ENCODE assay signal across 11 mouse cellular contexts in the genomic region with DNA sequence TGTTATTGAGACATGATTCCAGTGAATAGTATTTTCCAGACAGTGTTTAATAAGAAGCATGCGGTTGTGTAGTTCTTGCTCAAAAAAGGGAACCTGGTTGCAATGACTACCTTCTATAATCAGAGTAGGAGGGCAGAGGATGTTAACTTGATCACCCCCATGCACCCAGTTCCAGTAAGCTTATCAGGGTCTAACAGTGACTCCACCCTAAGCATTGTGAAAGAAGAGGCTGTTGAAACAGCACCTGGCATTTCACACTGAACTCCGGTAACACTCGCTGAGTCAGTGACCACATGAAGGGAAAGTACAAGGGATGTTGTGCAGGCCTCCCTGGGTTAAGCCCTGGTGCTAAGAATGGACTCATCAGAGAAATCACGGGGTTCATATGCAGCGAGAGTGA.
DNase-seq lines count a peak whose midpoint lies in the region; ATAC-seq lines count a peak whose summit lies in the region.
"Had no signal": no experiment of that assay in that cellular context is flagged by ENCODE, and none has a peak within 500 bp of the region (broad histone marks: within the 10 kb centered on the region; RNA-seq: fewer than 3 reads in every experiment).

No protein-coding gene starts in this region.

- 0 out of 2 replicates have a peak, but pooled peaks cover 5% of the 10 kb centered on the region for H3K4me1 ChIP-seq in liver, embryonic 15.5 days (replicated peaks)
- H3K4me1 ChIP-seq in stomach, embryonic 15.5 days, result no peaks in the 10 kb centered on the region
- H3K4me1 ChIP-seq in midbrain, embryonic 16.5 days (ENCODE audit: control insufficient read depth, insufficient read depth, low read length), result no peaks in the 10 kb centered on the region
- H3K4me1 ChIP-seq: limb, embryonic 10.5 days had no signal

- peak; percentile 7 to 12 for DNase-seq in heart, adult 18-20 months
- no peak for DNase-seq in heart, postnatal 4 days
- DNase-seq in c-Kit-positive CD71-negative TER-119-negative erythroid progenitor cells, embryonic 14.5 days (ENCODE audit: low read depth), result peak; percentile 60
- no peak for DNase-seq in cerebellum, adult 9-10 months
- DNase-seq: kidney, adult 11 months had no signal

- no peak overlapping the region for H3K4me2 ChIP-seq in liver, embryonic 15.5 days
- no peak overlapping the region for H3K4me2 ChIP-seq in stomach, embryonic 15.5 days
- no peak overlapping the region for H3K4me2 ChIP-seq in midbrain, embryonic 16.5 days (ENCODE audit: low read length)

- H3K9ac ChIP-seq in liver, embryonic 15.5 days, result no peak overlapping the region
- H3K9ac ChIP-seq in stomach, embryonic 15.5 days, result no peak overlapping the region
- H3K9ac ChIP-seq in midbrain, embryonic 16.5 days (ENCODE audit: low read depth, low read length), result no peak overlapping the region

- H3K27me3 ChIP-seq in liver, embryonic 15.5 days, result no peaks in the 10 kb centered on the region
- no peaks in the 10 kb centered on the region for H3K27me3 ChIP-seq in stomach, embryonic 15.5 days (replicated peaks)
- H3K27me3 ChIP-seq in midbrain, embryonic 16.5 days (ENCODE audit: control insufficient read depth, insufficient read depth, low read depth, low read length), result no peaks in the 10 kb centered on the region

- ATAC-seq in liver, embryonic 15.5 days (ENCODE audit: insufficient read depth), result peak; percentile 75
- peak; percentile 58; the same call in 1 of the 2 replicates for ATAC-seq in stomach, embryonic 15.5 days (ENCODE audit: insufficient read depth, low FRiP score, low read depth)
- no peak for ATAC-seq in midbrain, embryonic 16.5 days
- no peak for ATAC-seq in cerebellum, adult (ENCODE audit: insufficient number of reproducible peaks, low FRiP score, low TSS enrichment)

- no peak overlapping the region for H3K4me3 ChIP-seq in liver, embryonic 15.5 days (replicated peaks)
- H3K4me3 ChIP-seq in stomach, embryonic 15.5 days (replicated peaks), result no peak overlapping the region
- no peak overlapping the region for H3K4me3 ChIP-seq in midbrain, embryonic 16.5 days (ENCODE audit: low read depth, low read length)
- H3K4me3 ChIP-seq: heart, adult 2 months; limb, embryonic 10.5 days had no signal

- 14% methylated on average over 5 of the region's 5 CpGs for WGBS in liver, embryonic 15.5 days (ENCODE audit: insufficient replicate concordance)
- WGBS in stomach, embryonic 15.5 days, result 39% methylated on average over 5 of the region's 5 CpGs
- WGBS in midbrain, embryonic 16.5 days, result 87% methylated on average over 5 of the region's 5 CpGs

- no peak overlapping the region for H3K27ac ChIP-seq in liver, embryonic 15.5 days (replicated peaks)
- no peak overlapping the region for H3K27ac ChIP-seq in stomach, embryonic 15.5 days
- H3K27ac ChIP-seq in midbrain, embryonic 16.5 days (ENCODE audit: low read length), result no peak overlapping the region
- H3K27ac ChIP-seq: heart, adult 2 months; limb, embryonic 10.5 days had no signal

- H3K36me3 ChIP-seq in liver, embryonic 15.5 days (replicated peaks), result no peaks in the 10 kb centered on the region
- no peaks in the 10 kb centered on the region for H3K36me3 ChIP-seq in stomach, embryonic 15.5 days
- H3K36me3 ChIP-seq in midbrain, embryonic 16.5 days (ENCODE audit: control insufficient read depth, insufficient read depth, low read length), result no peaks in the 10 kb centered on the region
- H3K36me3 ChIP-seq: limb, embryonic 10.5 days had no signal

- H3K9me3 ChIP-seq in liver, embryonic 15.5 days (replicated peaks), result no peaks in the 10 kb centered on the region
- no peaks in the 10 kb centered on the region for H3K9me3 ChIP-seq in stomach, embryonic 15.5 days
- no peaks in the 10 kb centered on the region for H3K9me3 ChIP-seq in midbrain, embryonic 16.5 days (replicated peaks; ENCODE audit: control insufficient read depth, low read length, poor library complexity, severe bottlenecking)
- H3K9me3 ChIP-seq: limb, embryonic 10.5 days had no signal

Comparison
In these comparisons a context has a peak if more than half of its experiments do, and no peak if none do; other contexts are left out.
1. DNase-seq: peak in heart, adult 18-20 months (2 of 2) and c-Kit-positive CD71-negative TER-119-negative erythroid progenitor cells, embryonic 14.5 days (single experiment); none in heart, postnatal 4 days (single experiment) and cerebellum, adult 9-10 months (single experiment).
2. ATAC-seq: peak in liver, embryonic 15.5 days (single experiment) and stomach, embryonic 15.5 days (single experiment); none in midbrain, embryonic 16.5 days (single experiment) and cerebellum, adult (single experiment).